22 mouse cellular contexts compared by ENCODE assay signal in genomic region chr12:32200387-32201069, GRCm38 (mm10). TPM values are rescaled to one million over a fixed set of nuclear protein-coding genes. Genes with fewer than 3 reads are reported as not detected.
DNase-seq lines count a peak whose midpoint lies in the region; ATAC-seq and TF ChIP-seq lines count a peak whose summit lies in the region.
"Had no signal": no experiment of that assay in that cellular context is flagged by ENCODE, and none has a peak within 500 bp of the region (broad histone marks: within the 10 kb centered on the region; RNA-seq: fewer than 3 reads in every experiment).

No protein-coding gene starts in this region.

- H3K36me3 ChIP-seq in kidney, postnatal 0 days (ENCODE audit: insufficient read depth, low read length) = no peaks in the 10 kb centered on the region
- peaks cover 31 to 48% of the 10 kb centered on the region in 2 experiments for H3K36me3 ChIP-seq in CH12.LX (replicated peaks in 1 of 2; ENCODE audit: control insufficient read depth in 1 of 2, insufficient read depth in 1 of 2, low read length in 1 of 2)
- H3K36me3 ChIP-seq: embryonic facial prominence, embryonic 15.5 days; forebrain, embryonic 15.5 days; heart, embryonic 10.5 days; hindbrain, embryonic 12.5 days had no signal

- H3K4me1 ChIP-seq in kidney, postnatal 0 days (replicated peaks; ENCODE audit: insufficient read depth, low read length) = no peaks in the 10 kb centered on the region
- peaks cover 27 to 89% of the 10 kb centered on the region in 2 experiments for H3K4me1 ChIP-seq in CH12.LX (ENCODE audit: control insufficient read depth in 1 of 2, insufficient read depth in 2 of 2)
- H3K4me1 ChIP-seq: embryonic facial prominence, embryonic 15.5 days; hindbrain, embryonic 12.5 days had no signal

- peak; percentile 69 for TF ChIP-seq EP300 in CH12.LX (IDR thresholded peaks at IDR 0.05; ENCODE audit: low read length)

- H3K27ac ChIP-seq in kidney, postnatal 0 days = no peak overlapping the region
- peak overlapping the region; percentile 100 for H3K27ac ChIP-seq in CH12.LX (ENCODE audit: insufficient read depth, low read depth)
- H3K27ac ChIP-seq: embryonic facial prominence, embryonic 15.5 days; forebrain, embryonic 15.5 days; heart, embryonic 10.5 days; hindbrain, embryonic 12.5 days had no signal

- no peaks in the 10 kb centered on the region for H3K27me3 ChIP-seq in kidney, postnatal 0 days (ENCODE audit: insufficient read depth, low read length)
- H3K27me3 ChIP-seq in CH12.LX (replicated peaks) = no peaks in the 10 kb centered on the region
- H3K27me3 ChIP-seq: embryonic facial prominence, embryonic 15.5 days; forebrain, embryonic 15.5 days; hindbrain, embryonic 12.5 days had no signal

- no peaks in the 10 kb centered on the region for H3K9me3 ChIP-seq in kidney, postnatal 0 days (replicated peaks; ENCODE audit: low read length)
- peaks cover 9% of the 10 kb centered on the region for H3K9me3 ChIP-seq in CH12.LX (replicated peaks; ENCODE audit: low read length)
- H3K9me3 ChIP-seq: embryonic facial prominence, embryonic 15.5 days; forebrain, embryonic 15.5 days; heart, embryonic 10.5 days; hindbrain, embryonic 12.5 days had no signal

- peak; percentile 9 for TF ChIP-seq RAD21 in CH12.LX (IDR thresholded peaks at IDR 0.05; ENCODE audit: low read depth, low read length)

- dilution Hi-C loops in CH12.LX (cut with MboI; ENCODE audit: extremely low pct_ligation_motif_present, extremely low pct_unique_long_range_greater_than_20kb, low sequenced_read_pairs) = no loop called here

- no peak for ATAC-seq in kidney, postnatal 0 days (replicated peaks; ENCODE audit: low FRiP score, low read depth)
- ATAC-seq in monocyte, adult 5-6 weeks (replicated peaks; ENCODE audit: insufficient number of reproducible peaks, low FRiP score, low TSS enrichment, poor library complexity, severe bottlenecking) = 0 out of 2 replicates have a peak, but pooled peaks have one; percentile 32
- ATAC-seq: CD4-positive, CD25-positive, alpha-beta regulatory T cell, adult 4 months; forebrain, embryonic 15.5 days; hindbrain, embryonic 16.5 days had no signal

- H3K79me2 ChIP-seq in CH12.LX (replicated peaks; ENCODE audit: control insufficient read depth, extremely low read depth, insufficient read depth, poor library complexity, severe bottlenecking) = peaks cover 38% of the 10 kb centered on the region

- 72% methylated on average over 16 of the region's 16 CpGs for WGBS in kidney, postnatal 0 days

- H3K9ac ChIP-seq in kidney, postnatal 0 days (ENCODE audit: low read depth, low read length) = no peak overlapping the region
- peak overlapping the region; percentile 77 for H3K9ac ChIP-seq in CH12.LX (ENCODE audit: insufficient read depth, low read depth)
- H3K9ac ChIP-seq: embryonic facial prominence, embryonic 15.5 days; forebrain, embryonic 15.5 days; hindbrain, embryonic 12.5 days had no signal

- no peak for TF ChIP-seq CTCF in kidney, postnatal 0 days (IDR thresholded peaks at IDR 0.05; ENCODE audit: low read depth)
- no peak for TF ChIP-seq CTCF in CH12.LX (conservative IDR thresholded peaks at IDR 0.05 in 1 of 2, IDR thresholded peaks at IDR 0.05 in 1 of 2; ENCODE audit: low read depth in 2 of 2, low read length in 2 of 2)

- peak overlapping the region; percentile 3; the same call in 1 of the 2 replicates for H3K4me2 ChIP-seq in kidney, postnatal 0 days (ENCODE audit: low read length)
- peak overlapping the region; percentile 72 for H3K4me2 ChIP-seq in CH12.LX (ENCODE audit: insufficient read depth, low read depth, poor library complexity, severe bottlenecking)
- H3K4me2 ChIP-seq: embryonic facial prominence, embryonic 15.5 days; forebrain, embryonic 15.5 days; hindbrain, embryonic 12.5 days had no signal

- in situ Hi-C loops in CH12.LX (cut with MboI; ENCODE audit: low pct_ligation_motif_present, low pct_unique_long_range_greater_than_20kb, low sequenced_read_pairs) = no loop called here

- DNase-seq in kidney, postnatal 0 days (ENCODE audit: low spot score) = peak; percentile 10
- no peak for DNase-seq in kidney, postnatal 14 days
- DNase-seq in 416B (ENCODE audit: low read depth) (peak; percentile 89), CH12.LX (ENCODE audit: extremely low read depth) (peak; percentile 92)
- DNase-seq in cerebellum, adult 11 months = no peak
- DNase-seq in adrenal gland, postnatal 4 days (ENCODE audit: low spot score in 2 of 2) = no peak
- DNase-seq: adrenal gland, postnatal 10 days; cerebellum, adult 2 months; cerebellum, postnatal 10 days; embryo, embryonic 11 days; gastrocnemius, postnatal 36 days; heart, adult 18-20 months; heart, postnatal 10 days; heart, postnatal 4 days had no signal

- TF ChIP-seq POLR2A in CH12.LX (IDR thresholded peaks at IDR 0.05; ENCODE audit: low read depth, low read length) = no peak

- H3K4me3 ChIP-seq in kidney, postnatal 0 days (replicated peaks; ENCODE audit: low read depth, low read length) = no peak overlapping the region
- peak overlapping the region; percentile 29 to 74 (median 34) for H3K4me3 ChIP-seq in CH12.LX (replicated peaks in 1 of 3; ENCODE audit: low read depth in 2 of 3, low read length in 2 of 3, poor library complexity in 1 of 3)
- H3K4me3 ChIP-seq: embryonic facial prominence, embryonic 15.5 days; erythroblast, embryonic 14.5 days; forebrain, embryonic 15.5 days; heart, embryonic 10.5 days; hindbrain, embryonic 12.5 days had no signal

TF ChIP-seq in CH12.LX, 34 proteins besides CTCF, POLR2A, EP300 and RAD21:
- TF ChIP-seq MXI1 (IDR thresholded peaks at IDR 0.05; ENCODE audit: low read depth, low read length) (peak; percentile 83), IRF4 (IDR thresholded peaks at IDR 0.05; ENCODE audit: low read depth, low read length) (peak; percentile 84), CHD1 (IDR thresholded peaks at IDR 0.05; ENCODE audit: low read depth, low read length) (peak; percentile 92), SIN3A (IDR thresholded peaks at IDR 0.05; ENCODE audit: low read length) (peak; percentile 91), MYC (IDR thresholded peaks at IDR 0.05; ENCODE audit: low read depth, low read length) (peak; percentile 86), GABPA (IDR thresholded peaks at IDR 0.05; ENCODE audit: insufficient replicate concordance, low read depth, low read length) (no peak), CHD2 (IDR thresholded peaks at IDR 0.05; ENCODE audit: low read length) (peak; percentile 42; the same call in 1 of the 2 replicates), JUND (conservative IDR thresholded peaks at IDR 0.05; ENCODE audit: low read depth, low read length) (peak; percentile 87), ZC3H11A (IDR thresholded peaks at IDR 0.05; ENCODE audit: low read depth, low read length) (no peak), KAT2A (IDR thresholded peaks at IDR 0.05; ENCODE audit: insufficient replicate concordance, low read length) (no peak), USF2 (conservative IDR thresholded peaks at IDR 0.05; ENCODE audit: low read depth, low read length) (no peak), ETS1 (conservative IDR thresholded peaks at IDR 0.05; ENCODE audit: low read depth, low read length) (peak; percentile 81), PAX5 (IDR thresholded peaks at IDR 0.05; ENCODE audit: low read length) (no peak), ZMIZ1 (IDR thresholded peaks at IDR 0.05; ENCODE audit: low read depth, low read length) (0 out of 2 replicates have a peak, but pooled peaks have one; percentile 13), TBP (conservative IDR thresholded peaks at IDR 0.05; ENCODE audit: low read depth, low read length) (0 out of 2 replicates have a peak, but pooled peaks have one; percentile 64), TCF12 (IDR thresholded peaks at IDR 0.05; ENCODE audit: low read depth, low read length) (peak; percentile 50), ZNF384 (IDR thresholded peaks at IDR 0.05; ENCODE audit: low read depth, low read length) (peak; percentile 4; the same call in 1 of the 2 replicates), ZKSCAN1 (IDR thresholded peaks at IDR 0.05; ENCODE audit: borderline replicate concordance, low read depth, low read length) (no peak), NELFE (IDR thresholded peaks at IDR 0.05; ENCODE audit: low read depth, low read length) (peak; percentile 53), NRF1 (IDR thresholded peaks at IDR 0.05; ENCODE audit: low read depth, low read length) (peak; percentile 29; the same call in 1 of the 2 replicates), MAX (IDR thresholded peaks at IDR 0.05; ENCODE audit: low read length) (peak; percentile 84), RCOR1 (conservative IDR thresholded peaks at IDR 0.05; ENCODE audit: low read depth, low read length) (peak; percentile 75; the same call in 1 of the 2 replicates), JUN (IDR thresholded peaks at IDR 0.05; ENCODE audit: insufficient read depth, low read depth, low read length) (peak; percentile 81), ELF1 (IDR thresholded peaks at IDR 0.05; ENCODE audit: low read depth, low read length) (0 out of 2 replicates have a peak, but pooled peaks have one; percentile 39), BHLHE40 (IDR thresholded peaks at IDR 0.05; ENCODE audit: low read depth, low read length) (peak; percentile 52; the same call in 1 of the 2 replicates)

RNA-seq across cellular contexts. Expression of gene Pik3cg, which starts 7.9 kb away (rescaled TPM):
- 1.6 TPM in 2 replicates for polyA plus RNA-seq in kidney, postnatal 0 days (2015; fragmentation: Nextera tagmentation; extraction: Ambion mirVana)
- total RNA-seq in CH12.LX (2012; rRNA removed) (28.5 and 35.8 TPM in 2 replicates), CH12.LX (2014; rRNA removed) (38.0 and 40.6 TPM in 2 replicates)
- 29.7 and 35.4 TPM in 2 replicates for polyA plus RNA-seq in CH12.LX (2012; ENCODE audit: insufficient read length, low read depth)
- total RNA-seq in monocyte, adult 5-6 weeks (2017) = 43.6 to 67.8 TPM (median 52.4 TPM) in 3 replicates
- total RNA-seq in adrenal gland, postnatal 4 days (2021) = 1 to 10 TPM; 3.4 to 3.7 TPM

Comparison
In these comparisons a context has a peak if more than half of its experiments do, and no peak if none do; other contexts are left out.
1. DNase-seq: peak in kidney, postnatal 0 days (single experiment), 416B (single experiment) and CH12.LX (single experiment); none in kidney, postnatal 14 days (single experiment), cerebellum, adult 11 months (single experiment) and adrenal gland, postnatal 4 days (0 of 2).